ENCODE assay signal across 27 mouse cellular contexts in genomic region chrX:159597502-159597901, GRCm38 (mm10). TPM values are rescaled to one million over a fixed set of nuclear protein-coding genes. Genes with fewer than 3 reads are reported as not detected.
A peak's percentile ranks its signal among the peaks of the same experiment; 100 is the strongest.
DNase-seq lines count a peak whose midpoint lies in the region; ATAC-seq lines count a peak whose summit lies in the region.
"Had no signal": no experiment of that assay in that cellular context is flagged by ENCODE, and none has a peak within 500 bp of the region (broad histone marks: within the 10 kb centered on the region; RNA-seq: fewer than 3 reads in every experiment).

No protein-coding gene starts in this region.

- no peak overlapping the region for H3K9ac ChIP-seq in liver, embryonic 11.5 days (ENCODE audit: low read depth, low read length)
- no peak overlapping the region for H3K9ac ChIP-seq in liver, embryonic 16.5 days (ENCODE audit: low read depth, low read length)
- H3K9ac ChIP-seq: embryonic facial prominence, embryonic 13.5 days; forebrain, embryonic 12.5 days; forebrain, postnatal 0 days; heart, embryonic 13.5 days; hindbrain, embryonic 15.5 days; stomach, embryonic 15.5 days had no signal

- peak; percentile 8 for DNase-seq in c-Kit-positive CD71-negative TER-119-negative erythroid progenitor cells, embryonic 14.5 days (ENCODE audit: low read depth)
- DNase-seq in liver, embryonic 11.5 days (ENCODE audit: low spot score): no peak
- DNase-seq in embryo, embryonic 9.5 days (ENCODE audit: extremely low spot score): no peak
- no peak for DNase-seq in left cerebral cortex, postnatal 10 days (ENCODE audit: extremely low spot score in 1 of 2, low spot score in 2 of 2)
- no peak for DNase-seq in urinary bladder, postnatal 36 days (ENCODE audit: low spot score in 2 of 2)
- DNase-seq in B cell, adult 2 months: no peak
- DNase-seq: adrenal gland, postnatal 25 days; cerebellum, adult 11 months; cerebellum, adult 9-10 months; cerebellum, postnatal 36 days; forebrain, postnatal 0 days; heart, postnatal 10 days; kidney, adult 18-20 months; kidney, postnatal 36 days; layer of hippocampus, postnatal 36 days; lung, postnatal 36 days; midbrain, embryonic 14.5 days; right cerebral cortex, postnatal 25 days had no signal

- no peak overlapping the region for H3K4me3 ChIP-seq in liver, embryonic 11.5 days (ENCODE audit: low read depth, low read length)
- no peak overlapping the region for H3K4me3 ChIP-seq in liver, embryonic 16.5 days (ENCODE audit: low read depth, low read length)
- H3K4me3 ChIP-seq: embryonic facial prominence, embryonic 13.5 days; forebrain, embryonic 12.5 days; heart, embryonic 13.5 days; hindbrain, embryonic 15.5 days; megakaryocyte, embryonic 14.5 days; stomach, embryonic 15.5 days had no signal

- H3K9me3 ChIP-seq in liver, embryonic 11.5 days (ENCODE audit: control insufficient read depth, low read length): no peaks in the 10 kb centered on the region
- no peaks in the 10 kb centered on the region for H3K9me3 ChIP-seq in liver, embryonic 16.5 days (replicated peaks; ENCODE audit: control insufficient read depth, low read length)
- H3K9me3 ChIP-seq: embryonic facial prominence, embryonic 13.5 days; forebrain, embryonic 12.5 days; heart, embryonic 13.5 days; hindbrain, embryonic 15.5 days; stomach, embryonic 15.5 days had no signal

- no peaks in the 10 kb centered on the region for H3K27me3 ChIP-seq in liver, embryonic 11.5 days (replicated peaks; ENCODE audit: control insufficient read depth, insufficient read depth, low read length)
- no peaks in the 10 kb centered on the region for H3K27me3 ChIP-seq in liver, embryonic 16.5 days (ENCODE audit: control insufficient read depth, insufficient read depth, low read depth, low read length)
- H3K27me3 ChIP-seq: CH12.LX; heart, embryonic 13.5 days; hindbrain, embryonic 15.5 days; stomach, embryonic 15.5 days had no signal

- no peak overlapping the region for H3K27ac ChIP-seq in liver, embryonic 11.5 days (ENCODE audit: low read depth, low read length)
- H3K27ac ChIP-seq in liver, embryonic 16.5 days (ENCODE audit: low read length): peak overlapping the region; percentile 80
- H3K27ac ChIP-seq: embryonic facial prominence, embryonic 13.5 days; forebrain, embryonic 12.5 days; heart, embryonic 13.5 days; hindbrain, embryonic 15.5 days; stomach, embryonic 15.5 days had no signal

- WGBS in liver, embryonic 11.5 days: 47% methylated on average over 1 of the region's 1 CpGs
- WGBS in liver, embryonic 16.5 days (ENCODE audit: insufficient replicate concordance): 34% methylated on average over 1 of the region's 1 CpGs

- H3K4me1 ChIP-seq in liver, embryonic 11.5 days (replicated peaks; ENCODE audit: control insufficient read depth, insufficient read depth, low read length): no peaks in the 10 kb centered on the region
- no peaks in the 10 kb centered on the region; the same call in 1 of the 2 replicates for H3K4me1 ChIP-seq in liver, embryonic 16.5 days (ENCODE audit: control insufficient read depth, low read depth, low read length)
- H3K4me1 ChIP-seq: embryonic facial prominence, embryonic 13.5 days; forebrain, embryonic 12.5 days; heart, embryonic 13.5 days; hindbrain, embryonic 15.5 days; megakaryocyte, embryonic 14.5 days; stomach, embryonic 15.5 days had no signal

- no peak overlapping the region for H3K4me2 ChIP-seq in liver, embryonic 11.5 days
- H3K4me2 ChIP-seq in liver, embryonic 16.5 days (ENCODE audit: low read depth, low read length): peak overlapping the region; percentile 11; the same call in 1 of the 2 replicates
- H3K4me2 ChIP-seq: embryonic facial prominence, embryonic 13.5 days; forebrain, embryonic 12.5 days; heart, embryonic 13.5 days; hindbrain, embryonic 15.5 days; stomach, embryonic 15.5 days had no signal

- H3K36me3 ChIP-seq in liver, embryonic 11.5 days (ENCODE audit: control insufficient read depth, insufficient read depth, low read length): no peaks in the 10 kb centered on the region
- H3K36me3 ChIP-seq in liver, embryonic 16.5 days (ENCODE audit: control insufficient read depth, insufficient read depth): no peaks in the 10 kb centered on the region
- H3K36me3 ChIP-seq: embryonic facial prominence, embryonic 13.5 days; forebrain, embryonic 12.5 days; heart, embryonic 13.5 days; hindbrain, embryonic 15.5 days; stomach, embryonic 15.5 days had no signal

- peak; percentile 97 for ATAC-seq in liver, embryonic 11.5 days (replicated peaks; ENCODE audit: low FRiP score)
- ATAC-seq in liver, embryonic 16.5 days (ENCODE audit: low read depth): peak; percentile 94
- ATAC-seq: forebrain, postnatal 0 days; inflammation-experienced regulatory T-cells, adult 6 months had no signal

- intact Hi-C loops in left cerebral cortex, postnatal 10 days (cut with DNase I): no loop called here

RNA-seq across cellular contexts. Expression of gene Sh3kbp1, which starts 29.6 kb away (rescaled TPM):
- polyA plus RNA-seq in liver, embryonic 11.5 days (2014; fragmentation: Nextera tagmentation; extraction: Ambion mirVana): 23.9 and 24.5 TPM in 2 replicates
- polyA plus RNA-seq in liver, embryonic 16.5 days (2015; fragmentation: Nextera tagmentation; extraction: Ambion mirVana): 10.8 and 11.1 TPM in 2 replicates
- 10 to 100 TPM; 66.3 to 74.6 TPM for total RNA-seq in left cerebral cortex, postnatal 10 days (2021)
